Mouse (Mus musculus) adrenal gland, postnatal 0 days (tissue): ENCODE results near the gene Zfp617. TPM values are rescaled to one million over a fixed set of nuclear protein-coding genes. Genes with fewer than 3 reads are reported as not detected.

ENCODE experiments used
- polyA plus RNA-seq: library from polyadenylated mRNA; unstranded; fragments of >200 nt; fragmentation: Nextera tagmentation; extraction: Ambion mirVana; gene quantifications from 2 replicates; pipeline ENCODE4 v1.2.1, GENCODE M21; 2015

Zfp617 gene
- 17.0 and 21.5 TPM in 2 replicates for polyA plus RNA-seq

DNA sequence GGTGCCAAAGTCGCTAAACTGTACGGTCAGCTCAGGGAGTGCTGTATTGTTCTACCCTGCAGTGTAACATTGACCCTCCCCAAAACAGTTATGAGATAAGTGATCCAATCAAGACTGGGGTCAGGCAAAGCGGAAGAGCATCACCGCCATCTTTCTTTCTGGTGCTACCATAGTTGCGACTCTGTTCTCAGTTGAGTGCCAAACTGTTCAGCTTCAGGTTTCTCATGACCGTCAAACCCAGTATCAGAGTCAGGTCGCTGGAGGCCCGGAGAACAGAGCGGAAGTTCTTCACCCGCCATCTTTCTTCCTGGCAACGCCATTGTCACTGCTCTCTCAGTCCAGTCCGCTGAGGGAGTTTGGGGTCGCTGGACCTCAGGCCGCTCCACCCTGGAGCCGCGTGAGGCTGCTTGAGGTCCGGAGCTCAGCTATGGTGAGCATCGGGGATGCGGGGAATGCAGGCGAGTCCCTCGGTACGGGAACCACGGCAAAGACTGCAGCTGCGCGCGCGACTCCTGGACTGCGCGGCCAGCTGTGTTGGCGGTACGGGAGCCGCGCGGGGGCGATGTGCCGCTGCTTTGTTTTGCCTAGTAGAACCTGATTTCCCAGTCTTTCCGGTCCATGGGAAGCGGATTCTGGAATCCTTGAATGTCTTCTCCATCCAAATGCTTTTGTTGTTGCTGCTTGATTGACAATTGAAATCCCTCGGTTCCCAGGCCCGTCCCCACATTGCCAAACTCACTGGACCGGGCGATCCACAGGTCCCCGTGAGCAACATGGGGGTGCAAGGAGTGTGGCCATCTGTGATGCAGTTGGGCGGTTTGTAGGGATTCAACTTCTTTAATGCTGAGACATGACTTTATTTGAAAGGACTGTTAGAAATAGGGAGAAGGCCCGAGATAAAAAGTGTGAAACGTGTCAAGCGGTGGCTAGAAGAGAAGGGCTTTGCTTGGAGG is at the start of gene Zfp617, which contains the start of gene Zfp882:
Zfp617 (plus strand) TSS at position 327 of the 953 bp plus-strand sequence.
Zfp882 (plus strand) TSS at position 300 of the 953 bp plus-strand sequence.

DNA sequence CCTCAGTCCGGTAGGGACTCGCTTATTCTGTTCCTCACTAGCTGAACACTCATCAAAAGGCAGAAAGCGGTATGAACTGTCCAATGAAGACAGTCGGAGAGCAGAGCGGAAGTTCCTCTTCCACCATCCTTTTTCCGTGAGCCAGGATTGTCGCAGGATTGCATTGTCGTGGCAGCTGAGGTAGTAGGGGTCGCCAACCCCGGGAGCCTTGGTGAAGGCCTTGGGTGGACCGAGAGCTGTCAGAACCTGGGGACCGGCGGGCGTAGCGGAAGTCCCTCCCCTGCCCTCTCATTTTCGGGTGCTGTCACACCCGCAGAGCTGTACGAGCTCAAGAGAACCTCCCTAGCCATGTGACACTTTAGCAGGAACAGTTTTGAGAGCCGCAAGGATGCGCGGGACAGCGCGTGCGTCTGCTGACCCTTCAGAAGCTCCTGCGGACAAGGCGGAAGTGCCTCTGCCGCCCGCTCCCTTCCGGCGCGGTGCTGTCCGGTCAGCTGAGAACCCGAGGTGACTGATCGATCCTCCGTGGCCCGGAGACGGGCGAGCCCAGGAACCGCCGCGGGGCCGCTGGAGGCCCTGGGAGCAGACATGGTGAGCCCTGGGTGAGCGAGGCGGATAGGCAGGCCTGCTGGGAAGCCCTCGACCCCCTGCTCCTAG is 26.7 kb upstream of the Zfp617 start, which contains the start of gene Zfp709:
Zfp709 (plus strand) TSS at position 402 of the 657 bp plus-strand sequence.

DNA sequence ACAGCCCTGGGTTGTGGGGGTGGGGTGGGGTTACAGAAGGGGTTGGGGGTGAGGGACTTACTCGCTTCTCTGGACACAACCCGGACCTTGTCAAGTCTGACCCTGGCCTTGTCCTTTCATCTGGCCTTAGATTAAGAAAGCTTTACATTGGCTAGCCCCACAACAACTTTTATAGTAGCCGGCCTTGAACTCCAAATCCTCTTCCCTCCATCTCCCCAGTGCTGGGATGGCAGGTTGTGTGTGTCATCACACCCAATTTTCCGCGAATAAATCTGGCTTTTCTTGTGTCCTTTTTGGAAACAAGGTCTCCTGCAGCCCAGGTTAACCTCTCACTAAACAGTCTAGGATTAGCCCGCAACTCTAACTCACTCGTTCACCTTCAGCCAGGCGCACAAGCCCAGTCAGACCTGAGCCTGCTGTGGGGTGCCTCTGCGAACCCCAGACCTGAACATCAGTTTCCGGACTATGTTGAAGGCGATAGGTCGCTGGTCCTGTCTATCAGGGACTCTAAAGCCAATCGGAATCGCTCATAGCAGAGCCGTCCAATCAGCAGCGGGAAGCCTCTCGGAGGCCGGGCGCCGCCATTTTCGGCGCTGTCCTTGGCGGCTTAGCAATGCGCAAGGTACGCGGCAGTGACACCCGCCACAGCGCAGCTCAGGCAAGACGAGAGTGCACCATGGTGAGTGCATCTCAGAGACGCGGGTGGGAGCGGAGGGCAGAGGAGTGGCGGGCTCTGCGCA is 42.2 kb downstream of the Zfp617 start, which contains the start of gene Zfp961:
Zfp961 (plus strand) TSS at position 557 of the 740 bp plus-strand sequence.

Other genes starting within 250 kb of the Zfp617 start
- gene Unc13a, start 236.9 kb upstream of the Zfp617 start, polyA plus RNA-seq: 2.3 and 2.9 TPM in 2 replicates
- gene Jak3, start 232.3 kb upstream of the Zfp617 start, polyA plus RNA-seq: 2.7 and 6.0 TPM in 2 replicates
- 0.65 and 2.0 TPM in 2 replicates for gene Insl3, start 219.4 kb upstream of the Zfp617 start, polyA plus RNA-seq
- gene B3gnt3, start 206.8 kb upstream of the Zfp617 start, polyA plus RNA-seq: 2.2 and 4.1 TPM in 2 replicates
- gene Fcho1, start 182.9 kb upstream of the Zfp617 start, polyA plus RNA-seq: 5.1 and 6.2 TPM in 2 replicates
- gene Zfp709, start 26.6 kb upstream of the Zfp617 start, polyA plus RNA-seq: 5.3 and 5.6 TPM in 2 replicates
- 2.7 and 3.2 TPM in 2 replicates for gene Zfp882, start within 50 bp of the Zfp617 start, polyA plus RNA-seq
- gene Zfp961, start 42.4 kb downstream of the Zfp617 start, polyA plus RNA-seq: 15.1 and 18.7 TPM in 2 replicates
- 3.0 and 4.5 TPM in 2 replicates for gene Cyp4f18, start 101.0 kb downstream of the Zfp617 start, polyA plus RNA-seq
- gene Olfr372, start 132.6 kb downstream of the Zfp617 start, polyA plus RNA-seq: not detected in 2 replicates
- gene Olfr373, start 174.5 kb downstream of the Zfp617 start, polyA plus RNA-seq: not detected in 2 replicates
- gene Olfr374, start 198.4 kb downstream of the Zfp617 start, polyA plus RNA-seq: 0.03 TPM in 1 of 2 replicates, not detected in the other
- gene Tpm4, start 226.3 kb downstream of the Zfp617 start, polyA plus RNA-seq: 309 and 335 TPM in 2 replicates